Mouse (Mus musculus): ENCODE data around the gene Crygn. TPM values are rescaled to one million over a fixed set of nuclear protein-coding genes. Genes with fewer than 3 reads are reported as not detected.
A peak's percentile ranks its signal among the peaks of the same experiment; 100 is the strongest.
"Not testable (repeated sequence)": the region's sequence is repeated elsewhere in the genome, so short reads cannot be mapped to it uniquely, and the experiment has no call there.

The Crygn gene
- total RNA-seq (2021), result not detected
- long read RNA-seq, experiment 1, partial matches to known transcripts, result 1 of 1 reads
- long read RNA-seq, experiment 1, other reads (novel, unspliced or antisense), result 0 of 1 reads
- long read RNA-seq, experiment 2, result 0 reads

DNA sequence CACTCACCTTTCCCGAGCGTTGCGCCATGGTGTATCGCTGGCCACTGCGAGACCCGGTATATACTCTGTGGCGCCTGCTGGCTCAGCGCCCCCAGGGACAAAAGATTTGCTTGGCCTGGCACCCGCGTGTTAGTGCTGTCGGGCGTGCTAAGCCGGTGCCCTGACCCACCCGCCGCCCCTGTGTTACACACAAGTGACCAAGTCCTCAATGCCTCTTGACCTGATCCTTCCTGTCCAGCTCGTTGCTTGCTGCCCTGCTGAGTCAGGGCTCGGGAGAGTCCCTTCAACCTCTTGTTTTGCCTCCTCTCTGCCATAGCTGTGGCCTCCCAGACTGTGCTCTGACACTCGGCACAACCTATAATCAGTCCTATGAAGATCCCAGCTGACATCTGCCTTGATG lies at the start of gene Crygn:
Gene Crygn, minus strand, starts transcription at position 193 of the 400 bp plus-strand sequence.
- no peak for DNase-seq

DNA sequence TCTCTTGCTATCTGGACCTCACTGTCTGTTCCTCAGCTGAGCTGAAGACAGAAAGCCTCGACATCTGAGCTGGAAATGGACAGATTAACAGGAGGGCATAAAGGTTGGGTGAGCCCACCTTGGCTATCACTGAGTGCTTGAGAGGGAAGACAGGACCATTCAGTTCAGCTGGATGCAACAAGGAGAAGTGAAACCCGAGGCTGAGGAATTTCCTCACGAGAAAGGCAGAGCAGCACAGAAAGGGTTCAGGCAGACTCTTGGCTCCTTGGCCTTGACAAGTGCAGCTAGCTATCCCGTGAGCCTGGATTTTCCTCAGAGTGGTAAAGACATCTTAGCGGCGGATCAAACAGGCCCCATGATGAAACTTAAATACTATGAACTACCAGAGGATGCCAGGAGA lies 47.4 kb upstream of the Crygn start:
- no peak for DNase-seq

DNA sequence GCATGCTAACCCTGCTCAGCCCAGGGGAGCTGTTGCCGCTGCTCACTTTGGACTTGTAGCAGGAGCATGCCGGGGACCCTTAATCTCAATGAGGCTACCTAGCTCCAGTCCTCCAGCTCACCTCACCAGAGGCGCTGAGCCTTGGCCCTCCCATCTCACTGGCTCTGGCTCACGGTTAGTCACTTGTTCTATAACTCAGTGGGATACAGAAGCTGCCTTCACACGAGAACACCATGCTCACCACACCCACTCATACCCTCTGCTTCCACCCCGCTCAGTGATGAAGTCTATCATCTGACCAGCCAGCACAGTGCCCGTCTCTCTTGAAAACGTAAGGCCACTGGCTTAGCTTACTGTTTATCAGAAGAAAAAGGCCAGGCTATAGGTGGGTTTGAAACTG lies 46.9 kb upstream of the Crygn start:
- no peak for DNase-seq

DNA sequence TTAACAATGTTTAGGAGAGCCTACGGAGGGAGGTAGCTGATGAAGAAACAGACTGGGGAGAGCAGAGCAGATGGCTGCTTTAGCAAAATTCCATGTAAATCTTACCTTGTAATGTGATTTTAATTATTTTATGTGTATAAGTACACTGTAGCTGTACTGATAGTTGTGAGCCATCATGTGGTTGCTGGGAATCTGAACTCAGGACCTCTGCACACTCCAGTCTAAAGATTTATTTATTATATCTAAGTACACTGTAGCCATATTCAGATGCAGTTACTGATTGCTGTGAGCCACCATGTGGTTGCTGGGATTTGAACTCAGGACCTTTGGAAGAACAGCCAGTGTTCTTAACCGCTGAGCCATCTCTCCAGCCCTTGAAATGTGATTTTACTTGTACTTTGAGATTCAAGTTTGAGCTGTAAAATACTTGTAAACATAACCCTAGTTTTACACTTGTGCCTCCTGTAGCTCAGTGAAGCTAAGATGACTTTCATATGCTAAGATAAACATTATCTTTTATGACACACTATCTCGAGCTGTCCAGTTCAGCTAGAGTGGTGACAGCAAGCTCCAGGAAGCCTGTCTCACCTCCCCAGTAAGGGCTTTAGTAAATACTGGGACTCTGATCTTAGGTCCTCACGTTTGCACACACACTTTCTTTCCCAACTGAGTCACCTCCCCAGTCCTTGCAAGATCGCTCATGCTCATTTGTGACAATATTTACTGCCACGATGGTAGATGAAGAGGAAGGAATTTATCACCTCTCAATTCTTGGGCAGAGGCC lies 44.2 kb upstream of the Crygn start:
- no peak for DNase-seq

DNA sequence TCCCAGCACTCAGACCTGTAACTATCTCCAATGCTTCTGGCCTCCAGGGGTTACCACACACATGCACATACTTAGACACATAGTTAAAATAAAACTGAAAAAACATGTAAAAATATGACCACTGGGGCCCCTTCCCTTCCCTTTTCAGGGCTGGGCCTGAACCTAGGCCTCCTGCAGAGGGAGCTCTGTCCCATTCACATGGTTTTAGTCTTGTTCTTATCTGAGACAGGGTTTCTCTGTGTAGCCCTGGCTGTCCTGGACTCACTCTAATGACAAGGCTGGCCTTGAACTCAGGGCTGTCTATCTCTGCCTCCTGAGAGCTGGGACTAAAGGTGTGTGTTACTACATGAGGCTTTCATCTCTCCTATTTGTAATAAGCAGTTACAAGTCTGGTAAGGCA lies 42.6 kb upstream of the Crygn start:
- no peak for DNase-seq

DNA sequence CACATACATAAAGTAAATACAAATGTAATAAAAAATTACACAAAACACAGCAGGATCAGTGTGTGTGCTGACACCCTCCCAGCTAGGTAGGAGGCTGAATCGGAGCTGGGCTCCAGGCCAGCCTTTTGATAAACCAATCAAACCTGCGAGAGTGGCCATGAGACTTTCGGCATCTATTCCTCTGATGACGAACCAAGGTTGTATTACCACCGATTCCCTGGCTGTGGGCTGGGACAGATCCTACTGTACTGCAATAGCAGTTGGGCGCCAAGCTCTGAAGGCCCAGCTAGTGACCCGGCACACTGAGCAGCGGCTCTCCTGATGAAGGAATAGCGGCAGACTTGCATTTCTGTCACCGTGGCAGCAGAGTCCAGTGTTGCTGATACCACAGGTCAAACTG lies 40.8 kb upstream of the Crygn start:
- DNase-seq, result no peak

DNA sequence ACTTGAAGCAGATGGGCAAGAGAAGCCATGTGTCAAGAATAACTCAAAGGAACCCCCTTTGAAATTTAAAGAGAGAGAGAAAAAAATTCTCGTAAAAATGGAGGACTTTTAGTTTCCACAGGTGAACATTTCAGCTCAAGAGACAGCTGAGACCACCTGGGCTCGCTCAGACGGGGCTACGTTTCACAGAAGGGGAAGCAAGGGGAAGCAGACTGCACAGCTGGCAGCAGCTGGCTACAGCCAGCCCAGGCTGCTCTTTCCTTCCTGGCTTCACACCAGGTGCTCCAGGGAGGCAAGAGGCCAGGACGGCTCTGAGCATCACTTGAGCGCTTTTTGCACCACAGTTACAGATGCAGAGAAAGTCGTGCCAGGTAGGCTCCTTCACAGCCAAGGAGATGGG lies 40.0 kb upstream of the Crygn start:
- DNase-seq, result no peak

DNA sequence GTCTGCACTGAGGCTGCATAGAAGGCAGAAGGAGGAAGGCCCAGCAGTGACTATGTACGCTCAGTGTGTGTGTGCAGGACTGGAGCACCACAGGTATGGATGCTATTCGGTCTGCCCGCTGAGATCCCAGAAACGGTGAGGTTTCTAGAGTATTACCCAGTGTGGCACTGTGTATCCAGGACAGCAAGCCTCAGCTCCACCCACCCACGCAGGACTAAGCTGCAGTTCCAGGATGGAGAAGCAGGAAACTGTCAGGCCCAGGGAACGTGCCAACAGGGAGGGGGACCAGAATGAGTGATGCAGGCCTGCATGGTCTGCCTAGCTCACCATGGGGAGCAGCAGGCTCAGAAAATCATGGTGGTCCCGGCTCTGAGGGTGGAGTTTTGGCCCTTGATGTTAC lies 35.2 kb upstream of the Crygn start:
- DNase-seq, result no peak

DNA sequence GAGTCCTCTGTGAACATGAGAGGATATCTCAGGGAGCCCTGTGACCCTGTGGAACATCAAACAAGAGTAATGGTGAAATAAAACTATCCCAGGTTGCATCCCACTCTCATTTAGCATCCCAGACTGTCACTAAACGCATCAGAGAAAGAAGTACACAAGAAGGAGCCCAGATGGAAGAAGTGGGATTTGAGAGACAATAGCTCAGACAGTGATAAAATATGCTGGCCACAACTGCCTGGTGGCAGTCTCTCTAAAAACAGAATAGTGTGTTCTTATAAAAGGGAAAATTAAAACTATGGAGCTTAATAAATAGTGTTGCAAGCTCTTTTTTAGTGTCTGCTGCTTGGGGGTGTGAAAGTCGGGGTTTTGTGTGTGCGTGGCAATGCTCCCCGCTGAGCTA lies 25.1 kb upstream of the Crygn start:
- no peak for DNase-seq

DNA sequence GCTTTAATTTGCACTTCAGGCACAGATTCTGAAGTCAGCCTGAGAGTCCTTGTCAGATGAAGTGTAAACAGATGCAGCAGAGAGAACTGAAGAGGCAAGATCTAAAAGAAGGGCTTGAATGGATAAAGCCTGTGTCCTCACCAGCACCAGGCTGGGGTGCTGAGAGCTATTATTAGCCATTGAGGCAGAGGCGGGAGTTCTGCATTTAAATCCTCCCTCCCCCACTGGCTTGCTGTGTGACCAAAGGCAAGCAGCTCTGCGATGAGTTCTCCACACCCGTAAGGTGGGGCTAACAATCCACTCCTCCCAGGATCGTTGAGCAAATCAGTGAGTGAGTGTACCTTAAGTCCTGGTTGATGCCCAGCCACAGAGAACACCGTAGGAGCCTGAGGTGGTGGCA lies 23.2 kb upstream of the Crygn start:
- no peak for DNase-seq

DNA sequence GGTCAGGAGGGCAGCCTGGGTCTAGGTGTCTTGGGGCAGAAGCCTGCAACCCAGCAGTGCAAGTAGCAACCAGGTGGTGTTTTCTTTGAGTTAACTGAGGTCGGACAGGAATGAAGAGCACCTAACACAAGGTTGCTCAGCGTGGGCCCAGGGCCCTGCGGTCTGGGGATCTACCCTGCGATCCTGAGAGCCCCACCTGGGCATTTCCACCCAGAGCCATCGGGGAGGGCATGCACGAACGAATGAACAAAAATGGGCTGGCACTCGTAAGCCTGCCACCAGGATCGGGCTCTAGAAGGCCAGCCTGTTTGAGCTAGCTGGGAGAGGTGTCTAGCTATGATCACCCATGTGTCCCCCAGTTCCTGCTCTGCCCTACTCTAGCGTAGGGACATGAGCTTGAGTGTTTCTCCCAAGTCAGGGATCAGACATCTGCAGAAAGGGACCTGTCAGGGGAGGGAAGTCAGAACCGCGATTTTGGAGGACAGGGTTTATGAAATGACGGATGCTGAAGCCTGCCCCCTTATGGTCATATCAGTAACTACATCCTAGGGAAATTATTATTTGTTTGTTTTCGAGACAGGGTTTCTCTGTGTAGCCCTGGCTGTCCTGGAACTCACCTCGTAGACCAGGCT lies 22.2 kb upstream of the Crygn start:
- peak; percentile 18 for DNase-seq

DNA sequence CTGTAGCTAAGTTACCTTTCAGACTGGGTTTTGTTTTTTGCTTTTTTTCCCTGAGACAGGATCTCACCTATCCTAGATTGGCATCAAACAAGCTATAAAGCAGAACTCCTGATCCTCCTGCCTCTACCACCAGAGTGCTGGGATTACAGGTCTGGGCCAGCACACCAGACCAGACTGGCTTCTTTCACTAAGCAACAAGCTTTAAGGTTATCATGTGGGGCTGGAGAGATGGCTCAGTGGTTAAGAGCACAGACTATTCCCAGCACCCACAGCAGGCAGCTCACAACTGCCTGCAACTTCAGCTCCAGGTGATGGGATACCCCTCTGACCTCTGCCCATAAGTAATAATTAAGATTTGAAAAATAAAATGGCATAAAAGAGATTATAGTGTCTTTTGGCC lies 21.5 kb upstream of the Crygn start:
- DNase-seq, result no peak

DNA sequence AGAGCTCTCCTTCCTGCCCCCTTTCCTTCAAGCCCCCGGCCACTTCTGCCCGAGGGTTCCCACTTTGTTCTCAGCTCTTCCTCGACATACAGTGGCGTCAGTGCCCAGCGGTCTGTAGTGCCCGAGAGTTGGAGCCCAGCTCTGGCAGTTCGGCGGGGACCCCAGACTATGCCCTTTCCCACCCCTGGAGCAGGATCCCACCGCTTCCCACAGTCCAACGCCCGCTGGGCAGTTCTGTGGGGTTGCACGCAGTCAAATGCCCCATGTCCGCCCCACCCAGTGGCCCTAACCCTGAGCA lies 21.0 kb upstream of the Crygn start:
- no peak for DNase-seq

DNA sequence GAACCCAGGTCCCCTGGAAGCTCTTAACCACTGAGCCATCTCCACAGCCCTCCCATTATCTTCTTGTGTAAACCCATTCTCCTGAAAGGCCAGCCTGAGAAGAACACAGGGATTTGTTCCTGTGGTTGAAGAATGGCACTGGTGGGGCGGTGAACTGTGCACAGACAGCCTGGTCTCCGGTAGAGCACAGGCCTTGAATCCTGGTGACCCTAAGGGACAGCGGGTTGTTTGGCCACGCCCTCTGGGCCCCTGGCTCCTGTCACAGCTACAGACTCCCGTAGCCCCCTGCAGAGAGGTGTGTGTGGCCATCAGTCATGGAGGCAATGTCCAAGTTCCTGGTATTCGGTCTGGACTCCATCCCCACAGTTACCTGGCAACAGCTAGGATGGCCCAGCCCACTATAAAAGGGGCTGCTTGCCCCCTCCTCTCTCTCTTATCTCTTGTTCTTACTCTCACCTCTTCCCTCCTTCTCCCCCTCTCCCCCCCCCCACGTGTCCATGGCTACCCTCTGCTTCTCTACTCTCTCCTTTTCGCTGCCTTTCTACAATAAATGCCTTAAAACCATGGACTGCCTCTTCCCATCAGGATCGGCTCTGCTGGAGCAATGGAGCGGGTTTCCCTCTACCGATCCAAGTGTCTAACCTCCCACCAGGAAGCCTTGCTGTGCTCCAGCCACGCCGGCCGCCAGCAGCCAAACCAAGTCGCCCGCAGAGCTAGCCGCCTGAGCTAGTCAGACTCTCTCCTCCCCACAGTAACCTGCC lies 20.5 kb upstream of the Crygn start:
- DNase-seq, result no peak

DNA sequence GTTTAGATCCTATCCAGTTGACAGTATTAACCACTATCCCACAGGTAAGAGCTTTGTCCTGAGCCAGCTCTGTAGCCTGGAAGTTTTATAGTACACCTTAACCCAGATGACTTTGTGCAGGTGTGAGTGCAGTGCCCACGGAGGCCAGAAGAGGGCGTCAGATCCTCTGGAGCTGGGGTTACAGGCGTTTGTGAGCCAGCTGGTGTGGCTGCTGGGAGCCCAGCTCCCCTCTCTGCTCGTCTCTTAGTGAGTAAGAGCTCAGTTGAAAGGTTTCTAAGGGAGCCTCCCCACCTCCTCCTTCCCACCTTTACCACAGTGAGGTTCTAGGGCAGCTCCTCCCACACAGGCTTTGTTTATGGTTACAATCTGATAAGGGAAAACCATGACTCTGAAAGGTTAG lies 18.9 kb upstream of the Crygn start:
- DNase-seq, result no peak

DNA sequence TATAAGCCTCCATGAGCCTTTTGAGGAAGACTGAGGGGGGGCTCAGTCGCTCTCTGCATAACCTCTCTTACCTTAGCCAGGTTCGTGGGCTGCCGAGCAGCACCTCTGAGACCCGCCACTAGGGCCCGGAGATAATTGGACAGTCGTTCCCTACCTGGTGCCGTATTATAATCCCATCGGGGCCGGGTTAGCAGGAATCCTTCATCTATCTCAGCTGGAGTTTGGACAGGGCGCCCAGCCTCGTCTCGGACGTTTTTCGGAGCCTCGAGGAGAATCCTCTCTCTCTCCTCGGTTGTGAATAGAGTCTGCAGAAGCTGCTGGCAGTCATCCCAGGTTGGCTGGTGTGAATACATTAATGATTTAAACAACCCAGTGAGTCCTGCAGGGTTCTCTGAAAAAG lies 16.7 kb upstream of the Crygn start:
- DNase-seq, result not testable (repeated sequence)

DNA sequence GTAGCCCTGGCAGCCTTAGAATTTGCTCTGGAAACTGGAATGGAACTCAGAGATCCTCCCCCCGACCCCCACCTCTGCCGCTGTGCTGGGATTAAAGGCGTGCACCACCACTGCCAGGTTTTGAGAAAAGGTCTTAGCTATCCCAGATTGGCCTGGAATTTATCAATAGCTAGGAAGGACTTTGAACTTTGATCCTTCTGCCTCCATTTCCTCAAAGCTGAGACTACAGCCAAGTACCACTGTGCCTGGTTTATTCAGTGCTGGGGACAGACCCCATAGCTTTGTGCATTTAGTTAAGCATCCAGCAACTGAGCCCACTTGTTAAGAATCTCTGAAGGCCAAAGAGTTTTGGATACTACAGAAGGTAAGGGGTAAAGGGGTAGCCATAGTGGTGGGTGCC lies 877 bp downstream of the Crygn start:
- no peak for DNase-seq

DNA sequence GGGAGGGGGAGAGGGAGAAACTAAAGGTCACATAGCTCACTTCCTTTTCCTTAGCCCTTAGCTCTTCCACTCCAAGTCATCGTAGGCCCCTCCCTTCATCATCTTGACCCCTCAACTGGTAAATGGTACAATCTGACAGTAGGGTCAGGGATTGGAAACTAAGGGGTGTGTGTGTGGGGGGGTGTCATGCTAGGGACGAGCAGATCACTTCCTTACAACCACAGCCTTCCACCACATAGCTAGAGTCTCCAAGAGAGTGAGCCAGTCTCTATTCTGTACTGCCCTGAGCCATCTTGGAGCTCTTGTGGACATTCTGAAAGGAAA lies 5.7 kb downstream of the Crygn start:
- DNase-seq, result no peak

DNA sequence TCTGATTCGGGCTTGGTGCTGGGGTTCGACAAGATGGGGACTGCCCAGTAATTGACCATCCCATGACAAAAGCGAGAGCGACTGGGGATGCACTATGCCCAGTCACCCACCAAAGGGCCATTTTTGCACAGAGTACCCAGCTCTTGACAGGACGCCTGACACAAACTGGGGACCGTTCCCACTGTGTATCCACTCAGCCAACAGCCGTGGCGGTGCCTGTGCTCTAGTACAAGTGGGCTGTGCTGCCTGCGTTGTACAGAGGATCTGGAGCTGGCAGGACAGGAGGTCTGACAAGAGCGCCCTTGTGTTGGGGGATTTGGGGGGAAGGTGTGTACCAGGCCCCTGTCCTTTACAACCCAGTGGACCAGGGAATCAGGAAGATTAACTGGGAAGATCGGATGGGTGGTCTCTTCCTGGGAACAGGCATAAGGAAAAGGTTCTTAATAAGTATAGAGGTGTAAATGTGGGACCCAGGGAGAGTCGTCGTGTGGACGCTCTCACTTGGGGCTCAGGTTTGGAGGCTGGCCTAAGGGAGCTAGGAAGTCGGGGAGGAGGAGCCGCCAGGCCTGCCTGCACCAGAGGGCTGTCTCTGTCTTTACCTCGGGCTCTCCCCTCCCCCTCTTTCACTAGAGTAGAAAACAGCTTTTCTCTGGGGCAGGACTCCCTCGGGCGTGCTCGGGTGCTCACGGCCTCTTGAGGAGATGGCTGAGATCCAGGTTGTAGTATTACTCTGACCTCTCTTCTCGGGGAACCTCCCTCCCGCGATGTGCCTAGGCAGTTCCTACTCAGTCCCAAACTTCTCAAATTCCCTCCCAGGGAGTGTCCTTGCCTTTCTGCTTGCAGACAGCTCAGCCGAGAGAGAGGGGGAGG lies 6.3 kb downstream of the Crygn start:
- no peak for DNase-seq

DNA sequence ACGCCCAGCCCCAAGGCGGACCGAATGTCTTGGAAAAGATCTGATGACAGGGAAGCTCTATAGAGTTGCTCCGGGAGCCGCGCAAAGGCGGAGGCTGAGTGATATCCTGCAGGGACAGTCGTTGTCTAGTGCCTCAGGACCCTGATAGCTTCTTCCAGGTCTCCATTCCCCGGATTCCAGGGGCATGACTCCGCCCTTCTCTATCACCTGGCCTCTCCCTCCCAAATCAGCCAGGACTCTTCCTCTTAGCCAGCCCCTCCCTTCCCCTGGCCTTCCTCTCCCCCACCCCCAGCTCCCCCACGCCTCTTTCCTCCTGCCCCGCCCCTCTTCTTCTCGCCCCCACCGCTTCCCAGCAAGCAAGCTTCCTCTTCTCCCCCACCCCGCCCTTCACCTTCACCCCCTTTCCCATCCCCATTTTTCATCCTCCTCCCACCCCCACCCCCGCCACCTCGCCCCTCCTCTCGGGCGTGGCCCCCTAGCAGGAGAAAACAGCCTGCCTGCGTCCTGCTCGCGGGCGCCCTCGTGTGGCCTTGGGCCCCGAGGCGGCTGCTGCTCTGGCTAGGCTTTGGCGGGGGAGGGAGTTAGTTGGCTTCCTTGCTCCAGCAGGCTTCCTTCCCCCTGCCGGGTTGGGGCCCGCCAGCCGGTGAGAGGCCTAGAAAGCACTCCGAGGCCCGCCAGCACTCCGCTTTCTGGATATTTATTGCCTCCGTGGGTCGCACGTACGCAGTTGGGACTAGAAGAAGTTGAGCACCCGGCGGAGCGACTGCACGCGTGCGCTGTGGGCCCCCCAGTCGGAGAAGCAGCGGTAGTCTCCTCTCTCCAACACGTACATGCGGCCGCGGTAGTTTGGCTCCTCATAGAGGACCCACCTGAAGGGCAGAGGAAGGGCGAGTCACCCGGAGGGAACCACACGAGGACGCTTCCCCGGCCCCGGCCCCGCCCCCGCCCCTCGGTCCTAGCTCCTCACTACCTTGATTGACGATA lies 7.2 kb downstream of the Crygn start:
- DNase-seq, result peak; percentile 92

DNA sequence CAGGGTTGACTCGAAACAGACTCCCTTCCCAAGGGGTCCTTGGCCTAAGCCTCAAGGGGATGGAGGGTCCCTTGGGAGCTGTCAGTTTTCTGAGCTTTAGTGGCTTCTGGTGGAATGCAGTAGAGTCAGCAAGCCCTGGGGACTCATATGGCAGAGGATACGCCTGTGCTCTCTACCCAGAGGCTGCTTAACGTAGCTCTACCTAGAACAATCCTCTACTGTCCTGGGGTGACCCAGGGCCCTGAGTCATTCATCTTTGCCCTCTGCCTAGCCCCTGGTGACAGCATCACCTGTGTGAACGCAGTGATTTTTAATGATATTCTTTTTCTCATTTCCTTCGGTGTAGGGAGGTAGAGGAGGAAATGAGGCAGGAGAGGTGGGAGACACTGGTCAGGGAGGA lies 8.1 kb downstream of the Crygn start:
- DNase-seq, result no peak
